ENCODE assay signal across 14 mouse cellular contexts in genomic region chr2:20167073-20167472, GRCm38 (mm10).
DNase-seq lines count a peak whose midpoint lies in the region; ATAC-seq and TF ChIP-seq lines count a peak whose summit lies in the region.
"Had no signal": no experiment of that assay in that cellular context is flagged by ENCODE, and none has a peak within 500 bp of the region (broad histone marks: within the 10 kb centered on the region; RNA-seq: fewer than 3 reads in every experiment).

No protein-coding gene starts in this region.

- H3K4me2 ChIP-seq in forebrain, embryonic 15.5 days (replicated peaks), result no peak overlapping the region
- no peak overlapping the region for H3K4me2 ChIP-seq in forebrain, embryonic 11.5 days (ENCODE audit: low read depth, low read length, severe bottlenecking)
- H3K4me2 ChIP-seq in hindbrain, postnatal 0 days (ENCODE audit: low read depth, low read length), result no peak overlapping the region
- H3K4me2 ChIP-seq in hindbrain, embryonic 11.5 days (replicated peaks; ENCODE audit: low read depth, low read length), result no peak overlapping the region
- no peak overlapping the region for H3K4me2 ChIP-seq in midbrain, embryonic 16.5 days (ENCODE audit: low read length)
- H3K4me2 ChIP-seq: liver, embryonic 12.5 days; neural tube, embryonic 13.5 days had no signal

- no peak for TF ChIP-seq CTCF in hindbrain, postnatal 0 days (IDR thresholded peaks at IDR 0.05; ENCODE audit: low read depth)
- TF ChIP-seq CTCF in Patski (IDR thresholded peaks at IDR 0.05), result no peak

- H3K9me3 ChIP-seq in forebrain, embryonic 15.5 days, result no peaks in the 10 kb centered on the region
- H3K9me3 ChIP-seq in forebrain, embryonic 11.5 days (ENCODE audit: control insufficient read depth, low read length), result no peaks in the 10 kb centered on the region
- no peaks in the 10 kb centered on the region for H3K9me3 ChIP-seq in hindbrain, postnatal 0 days (ENCODE audit: low read length)
- H3K9me3 ChIP-seq in hindbrain, embryonic 11.5 days (ENCODE audit: control insufficient read depth, low read length), result no peaks in the 10 kb centered on the region
- no peaks in the 10 kb centered on the region for H3K9me3 ChIP-seq in midbrain, embryonic 16.5 days (replicated peaks; ENCODE audit: control insufficient read depth, low read length, poor library complexity, severe bottlenecking)
- H3K9me3 ChIP-seq: liver, embryonic 12.5 days; neural tube, embryonic 13.5 days had no signal

- WGBS in forebrain, embryonic 15.5 days, result 42% methylated on average over 1 of the region's 1 CpGs
- WGBS in forebrain, embryonic 11.5 days, result 68% methylated on average over 1 of the region's 1 CpGs
- WGBS in hindbrain, postnatal 0 days, result 37% methylated on average over 1 of the region's 1 CpGs
- 86% methylated on average over 1 of the region's 1 CpGs for WGBS in hindbrain, embryonic 11.5 days
- 42% methylated on average over 1 of the region's 1 CpGs for WGBS in midbrain, embryonic 16.5 days

- CTCF ChIA-PET in Patski (lab: Charles Lee), result no interaction called here

- ATAC-seq in forebrain, embryonic 15.5 days (replicated peaks), result 0 out of 2 replicates have a peak, but pooled peaks have one; percentile 48
- no peak for ATAC-seq in forebrain, embryonic 11.5 days (replicated peaks; ENCODE audit: low FRiP score)
- ATAC-seq in hindbrain, postnatal 0 days, result 0 out of 2 replicates have a peak, but pooled peaks have one; percentile 51
- ATAC-seq in hindbrain, embryonic 11.5 days (ENCODE audit: low FRiP score), result no peak
- no peak for ATAC-seq in Patski
- 0 out of 2 replicates have a peak, but pooled peaks have one; percentile 66 for ATAC-seq in midbrain, embryonic 16.5 days
- ATAC-seq: liver, embryonic 12.5 days had no signal

- no peak overlapping the region for H3K4me3 ChIP-seq in forebrain, embryonic 15.5 days
- no peak overlapping the region for H3K4me3 ChIP-seq in forebrain, embryonic 11.5 days (ENCODE audit: low read depth, low read length)
- H3K4me3 ChIP-seq in hindbrain, postnatal 0 days (ENCODE audit: low read length), result no peak overlapping the region
- no peak overlapping the region for H3K4me3 ChIP-seq in hindbrain, embryonic 11.5 days (ENCODE audit: low read depth, low read length)
- no peak overlapping the region for H3K4me3 ChIP-seq in midbrain, embryonic 16.5 days (ENCODE audit: low read depth, low read length)
- H3K4me3 ChIP-seq: liver, embryonic 12.5 days; neural tube, embryonic 13.5 days had no signal

- H3K27me3 ChIP-seq in forebrain, embryonic 15.5 days, result no peaks in the 10 kb centered on the region
- no peaks in the 10 kb centered on the region for H3K27me3 ChIP-seq in forebrain, embryonic 11.5 days (ENCODE audit: control insufficient read depth, insufficient read depth, low read length)
- no peaks in the 10 kb centered on the region for H3K27me3 ChIP-seq in hindbrain, postnatal 0 days (ENCODE audit: insufficient read depth, low read length)
- H3K27me3 ChIP-seq in hindbrain, embryonic 11.5 days (ENCODE audit: control insufficient read depth, insufficient read depth, low read length), result no peaks in the 10 kb centered on the region
- H3K27me3 ChIP-seq in Patski, result no peaks in the 10 kb centered on the region
- no peaks in the 10 kb centered on the region for H3K27me3 ChIP-seq in midbrain, embryonic 16.5 days (ENCODE audit: control insufficient read depth, insufficient read depth, low read depth, low read length)
- H3K27me3 ChIP-seq: liver, embryonic 12.5 days; neural tube, embryonic 13.5 days had no signal

- no peaks in the 10 kb centered on the region for H3K36me3 ChIP-seq in forebrain, embryonic 15.5 days
- no peaks in the 10 kb centered on the region for H3K36me3 ChIP-seq in forebrain, embryonic 11.5 days (ENCODE audit: control insufficient read depth, insufficient read depth, low read length)
- no peaks in the 10 kb centered on the region for H3K36me3 ChIP-seq in hindbrain, postnatal 0 days (ENCODE audit: insufficient read depth, low read length)
- H3K36me3 ChIP-seq in hindbrain, embryonic 11.5 days (ENCODE audit: control insufficient read depth, insufficient read depth, low read length), result no peaks in the 10 kb centered on the region
- no peaks in the 10 kb centered on the region for H3K36me3 ChIP-seq in midbrain, embryonic 16.5 days (ENCODE audit: control insufficient read depth, insufficient read depth, low read length)
- H3K36me3 ChIP-seq: liver, embryonic 12.5 days; neural tube, embryonic 13.5 days had no signal

- POLR2A ChIA-PET in Patski (lab: Charles Lee), result no interaction called here

- H3K27ac ChIP-seq in forebrain, embryonic 15.5 days (replicated peaks), result no peak overlapping the region
- no peak overlapping the region for H3K27ac ChIP-seq in forebrain, embryonic 11.5 days (ENCODE audit: low read depth, low read length)
- H3K27ac ChIP-seq in hindbrain, postnatal 0 days, result no peak overlapping the region
- H3K27ac ChIP-seq in hindbrain, embryonic 11.5 days (ENCODE audit: low read depth, low read length), result no peak overlapping the region
- H3K27ac ChIP-seq in midbrain, embryonic 16.5 days (ENCODE audit: low read length), result no peak overlapping the region
- H3K27ac ChIP-seq: kidney, postnatal 0 days; liver, embryonic 12.5 days; neural tube, embryonic 13.5 days; stomach, postnatal 0 days had no signal

- H3K4me1 ChIP-seq in forebrain, embryonic 15.5 days, result peaks cover 7% of the 10 kb centered on the region
- H3K4me1 ChIP-seq in forebrain, embryonic 11.5 days (replicated peaks; ENCODE audit: control insufficient read depth, insufficient read depth, low read length), result no peaks in the 10 kb centered on the region
- H3K4me1 ChIP-seq in hindbrain, postnatal 0 days (ENCODE audit: insufficient read depth, low read length), result no peaks in the 10 kb centered on the region
- H3K4me1 ChIP-seq in hindbrain, embryonic 11.5 days (replicated peaks; ENCODE audit: control insufficient read depth, insufficient read depth, low read length), result no peaks in the 10 kb centered on the region
- no peaks in the 10 kb centered on the region for H3K4me1 ChIP-seq in midbrain, embryonic 16.5 days (ENCODE audit: control insufficient read depth, insufficient read depth, low read length)
- H3K4me1 ChIP-seq: liver, embryonic 12.5 days; neural tube, embryonic 13.5 days had no signal

- in situ Hi-C loops in Patski (cut with MboI; ENCODE audit: low pct_unique_long_range_greater_than_20kb), result no loop called here

- no peak for DNase-seq in forebrain, embryonic 11.5 days (ENCODE audit: low spot score)
- DNase-seq in hindbrain, postnatal 0 days (ENCODE audit: low spot score), result peak; percentile 61
- DNase-seq in hindbrain, embryonic 11.5 days (ENCODE audit: low spot score), result no peak
- peak; percentile 28 for DNase-seq in Patski (ENCODE audit: low read depth, low spot score)
- no peak for DNase-seq in layer of hippocampus, adult 8-10 months (ENCODE audit: low spot score in 2 of 2)
- DNase-seq: B cell, adult 2 months; right cerebral cortex, adult 18-20 months; thymus, postnatal 4 days had no signal

- no peak overlapping the region for H3K9ac ChIP-seq in forebrain, embryonic 15.5 days (replicated peaks)
- no peak overlapping the region for H3K9ac ChIP-seq in forebrain, embryonic 11.5 days (ENCODE audit: low read length)
- no peak overlapping the region for H3K9ac ChIP-seq in hindbrain, postnatal 0 days (replicated peaks; ENCODE audit: low read length)
- H3K9ac ChIP-seq in hindbrain, embryonic 11.5 days (ENCODE audit: low read depth, low read length), result no peak overlapping the region
- no peak overlapping the region for H3K9ac ChIP-seq in midbrain, embryonic 16.5 days (ENCODE audit: low read depth, low read length)
- H3K9ac ChIP-seq: liver, embryonic 12.5 days; neural tube, embryonic 13.5 days had no signal

Comparison
In these comparisons a context has a peak if more than half of its experiments do, and no peak if none do; other contexts are left out.
1. ATAC-seq: peak in forebrain, embryonic 15.5 days (single experiment), hindbrain, postnatal 0 days (single experiment) and midbrain, embryonic 16.5 days (single experiment); none in forebrain, embryonic 11.5 days (single experiment), hindbrain, embryonic 11.5 days (single experiment) and Patski (single experiment).
2. DNase-seq: peak in hindbrain, postnatal 0 days (single experiment) and Patski (single experiment); none in forebrain, embryonic 11.5 days (single experiment), hindbrain, embryonic 11.5 days (single experiment) and layer of hippocampus, adult 8-10 months (0 of 2).